Mouse (Mus musculus) lung, embryonic 16.5 days (tissue): ENCODE data around the gene Cpeb1. TPM values are rescaled to one million over a fixed set of nuclear protein-coding genes. Genes with fewer than 3 reads are reported as not detected.

Experiments
- ATAC-seq: fragments of 200-750 bp; cut with Nextera tagmentation; 2 replicates; pipeline ENCODE4 v1.8.0; 2017; ENCODE audit warnings: low read depth, mild to moderate bottlenecking, moderate library complexity
- H3K27ac ChIP-seq: fragments of 300-500 bp; sonication (generic); 2 replicates; pipeline ENCODE4 v1.5.1; 2014; ENCODE audit warnings: mild to moderate bottlenecking, control low read depth, low read length
- H3K27me3 ChIP-seq: fragments of 300-500 bp; sonication (generic); 2 replicates; pipeline ENCODE4 v1.6.1; 2014; ENCODE audit warnings: low read depth, low read length, mixed read lengths; ENCODE audit not compliant: control insufficient read depth, insufficient read depth
- H3K36me3 ChIP-seq: fragments of 300-500 bp; sonication (generic); 2 replicates; pipeline ENCODE4 v1.6.1; 2014; ENCODE audit warnings: low read length; ENCODE audit not compliant: control insufficient read depth, insufficient read depth
- H3K4me1 ChIP-seq: fragments of 300-500 bp; sonication (generic); replicated peaks from 2 replicates; pipeline ENCODE4 v1.6.1; 2014; ENCODE audit warnings: low read length, mixed read lengths; ENCODE audit not compliant: control insufficient read depth, insufficient read depth
- H3K4me2 ChIP-seq: fragments of 300-500 bp; sonication (generic); 2 replicates; pipeline ENCODE4 v1.6.1; 2014; ENCODE audit warnings: low read depth, low read length, control low read depth
- H3K4me3 ChIP-seq: fragments of 300-500 bp; sonication (generic); 2 replicates; pipeline ENCODE4 v1.5.1; 2014; ENCODE audit warnings: mild to moderate bottlenecking, low read length, control low read depth
- H3K9ac ChIP-seq: fragments of 300-500 bp; sonication (generic); 2 replicates; pipeline ENCODE4 v1.6.1; 2014; ENCODE audit warnings: low read length, control low read depth
- H3K9me3 ChIP-seq: fragments of 300-500 bp; sonication (generic); 2 replicates; pipeline ENCODE4 v1.6.1; 2016; ENCODE audit warnings: low read length; ENCODE audit not compliant: control insufficient read depth
- WGBS: fragments of 180-500 bp; shearing (Covaris S2); extraction: QIAGEN DNeasy Blood & Tissue Kit; methylation state at CpG from one replicate; pipeline ENCODE4 v1.1.7; 2014; 5-methylcytosine and 5-hydroxymethylcytosine counted together
- polyA plus RNA-seq: library from polyadenylated mRNA; unstranded; fragments of >200 nt; fragmentation: Nextera tagmentation; extraction: Ambion mirVana; gene quantifications from 2 replicates; pipeline ENCODE4 v1.2.1, GENCODE M21; 2015

The Cpeb1 gene
- polyA plus RNA-seq, 1 experiment from 2014 or later = 0.98 TPM

DNA sequence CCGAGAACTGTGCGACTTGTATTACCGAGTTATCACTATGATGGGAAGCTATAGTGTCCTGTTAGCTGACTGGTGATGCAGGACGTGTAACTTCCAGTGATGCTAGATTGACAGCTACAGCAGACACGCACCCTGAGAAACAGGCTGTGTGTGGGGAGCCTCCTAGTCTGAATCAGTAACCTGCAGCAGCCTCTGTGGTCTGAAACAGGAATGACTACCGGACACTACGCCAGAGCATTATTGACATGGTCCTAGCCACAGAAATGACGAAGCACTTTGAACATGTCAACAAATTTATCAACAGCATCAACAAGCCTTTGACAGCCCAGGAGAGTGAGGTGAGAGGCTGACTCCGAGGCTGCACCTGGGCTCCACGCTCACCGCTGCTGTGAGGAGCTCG lies 129.2 kb downstream of the Cpeb1 start:
- Histone ChIP-seq H3K9me3 (no peaks in the 10 kb centered on the region), H3K36me3 (peaks cover 2% of the 10 kb centered on the region; the same call in 1 of the 2 replicates), H3K4me1 (no peaks in the 10 kb centered on the region), H3K9ac (no peak overlapping the region), H3K4me3 (no peak overlapping the region), H3K4me2 (no peak overlapping the region), H3K27ac (no peak overlapping the region), H3K27me3 (no peaks in the 10 kb centered on the region)
- 68% methylated on average over 12 of the region's 12 CpGs for WGBS
- ATAC-seq = no peak

DNA sequence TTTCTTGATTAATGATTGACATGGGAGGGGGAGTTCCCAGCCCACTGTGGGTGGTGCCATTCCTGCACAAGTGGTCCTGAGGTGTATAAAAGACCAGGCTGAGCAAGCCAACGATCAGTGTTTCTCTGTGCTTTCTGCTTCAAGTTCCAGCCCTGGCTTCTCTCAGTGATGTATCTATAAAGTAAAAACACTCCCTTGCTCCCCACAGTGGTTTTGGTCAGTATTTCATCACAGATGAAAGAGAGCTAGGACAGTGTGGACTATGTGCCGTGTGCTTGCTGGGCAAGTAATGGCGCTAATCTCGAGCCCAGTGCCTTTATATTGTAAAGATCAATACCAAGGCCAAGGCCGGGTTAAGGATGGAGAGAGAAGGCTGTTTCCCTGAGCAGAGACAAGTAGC lies 133.5 kb downstream of the Cpeb1 start:
- Histone ChIP-seq H3K36me3 (no peaks in the 10 kb centered on the region), H3K27me3 (no peaks in the 10 kb centered on the region), H3K4me2 (no peak overlapping the region), H3K4me3 (no peak overlapping the region), H3K9ac (no peak overlapping the region), H3K4me1 (no peaks in the 10 kb centered on the region), H3K9me3 (no peaks in the 10 kb centered on the region), H3K27ac (no peak overlapping the region)
- 78% methylated on average over 5 of the region's 5 CpGs for WGBS
- ATAC-seq = no peak

DNA sequence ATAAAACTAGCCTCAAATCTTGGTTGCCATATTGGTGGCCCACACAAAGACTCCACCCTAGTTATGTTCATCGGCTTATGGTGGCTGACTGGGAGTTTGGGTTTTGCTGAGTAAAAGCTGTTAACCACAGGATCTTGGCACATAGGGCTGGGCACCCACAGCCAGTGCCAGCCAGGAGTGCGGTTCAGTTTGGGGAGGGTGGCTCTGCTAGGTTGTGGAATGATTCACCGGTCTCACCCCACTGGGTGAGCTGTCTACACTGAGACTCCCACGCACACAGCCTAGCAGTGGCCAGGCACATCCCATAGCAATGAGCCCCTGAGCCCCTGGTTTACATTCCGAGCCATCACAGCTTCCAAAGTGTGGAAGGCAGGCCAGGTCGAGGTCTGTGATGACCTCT lies 135.5 kb downstream of the Cpeb1 start:
- ATAC-seq = no peak
- H3K9me3 ChIP-seq = no peaks in the 10 kb centered on the region
- H3K27ac ChIP-seq = no peak overlapping the region
- H3K27me3 ChIP-seq = no peaks in the 10 kb centered on the region
- no peaks in the 10 kb centered on the region for H3K36me3 ChIP-seq
- H3K4me3 ChIP-seq = no peak overlapping the region
- no peak overlapping the region for H3K4me2 ChIP-seq
- no peaks in the 10 kb centered on the region for H3K4me1 ChIP-seq
- WGBS = 82% methylated on average over 6 of the region's 6 CpGs
- H3K9ac ChIP-seq = no peak overlapping the region

DNA sequence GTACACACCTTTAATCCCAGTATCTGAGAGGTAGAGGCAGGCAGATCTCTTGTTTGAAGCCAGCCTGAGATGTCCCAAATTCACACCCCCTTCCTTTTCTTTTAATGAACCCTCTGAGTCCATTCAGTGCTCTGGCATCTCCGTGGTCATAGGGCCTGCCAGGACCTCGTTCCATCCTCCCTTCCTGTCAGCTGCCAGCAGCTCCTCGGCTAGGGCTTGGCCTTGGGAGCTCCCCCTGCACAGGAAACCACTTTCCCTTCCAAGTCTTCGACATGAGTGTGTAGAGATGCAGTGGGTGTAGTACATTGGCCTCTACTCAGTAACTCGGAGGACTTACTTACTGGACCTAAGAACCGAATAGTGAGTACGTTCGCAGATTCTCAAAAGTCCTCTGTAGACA lies 139.7 kb downstream of the Cpeb1 start:
- Histone ChIP-seq H3K4me2 (no peak overlapping the region), H3K9ac (no peak overlapping the region), H3K27ac (no peak overlapping the region), H3K4me3 (no peak overlapping the region), H3K4me1 (no peaks in the 10 kb centered on the region), H3K27me3 (no peaks in the 10 kb centered on the region), H3K9me3 (no peaks in the 10 kb centered on the region), H3K36me3 (no peaks in the 10 kb centered on the region)
- WGBS = 48% methylated on average over 8 of the region's 8 CpGs
- no peak for ATAC-seq

DNA sequence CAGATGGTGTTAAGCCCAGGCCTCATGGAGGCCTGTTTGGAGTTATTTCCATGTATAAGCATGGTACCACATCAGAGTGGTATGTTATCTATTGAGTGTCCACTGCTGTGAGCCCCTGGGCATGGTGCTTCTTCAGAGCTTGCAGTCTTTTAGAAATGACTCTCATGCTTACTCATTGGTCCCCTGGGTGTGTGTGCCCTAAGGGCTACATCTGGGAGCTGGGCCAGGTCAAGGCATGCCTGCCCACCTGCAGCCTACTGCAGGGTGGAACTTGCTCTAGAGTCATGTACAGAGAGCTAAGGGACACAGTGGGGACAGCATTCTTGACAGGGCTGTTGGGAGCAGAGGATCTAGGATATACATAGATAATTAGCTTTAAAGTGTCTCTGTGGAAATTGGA lies 143.7 kb downstream of the Cpeb1 start:
- Histone ChIP-seq H3K4me1 (no peaks in the 10 kb centered on the region), H3K4me3 (no peak overlapping the region), H3K36me3 (no peaks in the 10 kb centered on the region), H3K27ac (no peak overlapping the region), H3K27me3 (no peaks in the 10 kb centered on the region), H3K9ac (no peak overlapping the region), H3K9me3 (no peaks in the 10 kb centered on the region), H3K4me2 (no peak overlapping the region)
- no peak for ATAC-seq

DNA sequence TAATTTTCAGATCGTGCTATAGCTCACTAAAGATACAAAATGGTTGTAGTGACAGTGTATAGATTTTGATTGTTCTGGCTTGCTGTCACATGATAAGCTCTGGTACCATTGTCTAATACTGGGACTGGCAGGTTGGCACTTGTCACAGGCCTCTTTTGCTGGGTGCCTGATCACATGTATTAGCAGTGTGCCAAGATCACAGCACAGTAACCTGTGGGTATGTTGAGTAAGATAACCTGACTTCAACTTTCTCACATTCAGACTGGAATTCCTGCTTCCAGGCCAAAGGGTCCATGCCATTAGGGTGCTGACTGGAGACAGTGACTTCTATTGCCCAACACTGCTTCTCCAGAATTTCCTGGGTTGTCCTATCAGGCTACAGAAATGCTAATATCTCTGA lies 144.1 kb downstream of the Cpeb1 start:
- 92% methylated on average over 1 of the region's 1 CpGs for WGBS
- no peaks in the 10 kb centered on the region for H3K9me3 ChIP-seq
- H3K36me3 ChIP-seq = no peaks in the 10 kb centered on the region
- no peak overlapping the region for H3K4me2 ChIP-seq
- H3K4me3 ChIP-seq = no peak overlapping the region
- no peak for ATAC-seq
- H3K27ac ChIP-seq = no peak overlapping the region
- no peaks in the 10 kb centered on the region for H3K4me1 ChIP-seq
- no peaks in the 10 kb centered on the region for H3K27me3 ChIP-seq
- H3K9ac ChIP-seq = no peak overlapping the region

DNA sequence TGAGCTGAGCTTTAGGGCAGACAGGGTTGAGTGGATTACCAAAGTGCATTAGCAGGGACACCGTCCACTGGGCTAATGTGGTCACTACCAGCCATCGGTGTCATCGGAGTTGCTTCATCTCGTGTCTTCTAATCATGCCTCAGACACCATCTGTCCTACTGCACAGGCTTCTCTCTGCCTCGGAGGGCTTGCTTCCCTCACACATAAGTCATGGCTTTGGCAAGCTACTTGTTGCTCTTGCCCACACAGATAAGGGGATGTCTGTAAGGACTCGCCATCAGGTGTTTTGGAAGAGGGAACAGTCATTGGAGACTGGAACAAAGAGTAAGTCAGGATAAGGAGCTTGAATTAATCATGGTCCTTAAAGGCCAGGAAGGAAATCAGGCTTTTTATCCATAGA lies 146.0 kb downstream of the Cpeb1 start:
- no peak overlapping the region for H3K4me3 ChIP-seq
- no peak overlapping the region for H3K9ac ChIP-seq
- H3K4me1 ChIP-seq = no peaks in the 10 kb centered on the region
- no peaks in the 10 kb centered on the region for H3K36me3 ChIP-seq
- H3K9me3 ChIP-seq = no peaks in the 10 kb centered on the region
- no peaks in the 10 kb centered on the region for H3K27me3 ChIP-seq
- no peak overlapping the region for H3K27ac ChIP-seq
- 82% methylated on average over 6 of the region's 6 CpGs for WGBS
- H3K4me2 ChIP-seq = no peak overlapping the region
- no peak for ATAC-seq

DNA sequence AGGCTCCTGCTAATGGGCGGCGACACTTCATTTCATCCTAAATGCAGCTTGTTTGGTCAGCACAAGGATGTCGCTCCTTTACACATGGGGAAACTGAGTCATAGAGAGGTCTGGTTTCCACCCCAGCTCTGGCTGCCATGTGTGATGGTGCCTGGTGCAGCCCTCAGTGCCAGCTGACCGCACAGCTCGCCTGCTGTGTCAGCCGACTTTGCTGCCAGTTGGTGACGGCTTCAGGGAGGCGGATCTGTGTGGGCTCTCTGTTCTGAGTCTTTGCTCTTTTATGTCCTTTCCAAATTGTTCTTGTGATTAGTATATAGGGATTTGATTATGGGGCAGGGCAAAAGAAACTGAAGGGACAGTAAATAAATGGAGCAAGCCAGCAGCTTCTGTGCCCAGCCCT lies 147.5 kb downstream of the Cpeb1 start:
- 76% methylated on average over 8 of the region's 8 CpGs for WGBS

DNA sequence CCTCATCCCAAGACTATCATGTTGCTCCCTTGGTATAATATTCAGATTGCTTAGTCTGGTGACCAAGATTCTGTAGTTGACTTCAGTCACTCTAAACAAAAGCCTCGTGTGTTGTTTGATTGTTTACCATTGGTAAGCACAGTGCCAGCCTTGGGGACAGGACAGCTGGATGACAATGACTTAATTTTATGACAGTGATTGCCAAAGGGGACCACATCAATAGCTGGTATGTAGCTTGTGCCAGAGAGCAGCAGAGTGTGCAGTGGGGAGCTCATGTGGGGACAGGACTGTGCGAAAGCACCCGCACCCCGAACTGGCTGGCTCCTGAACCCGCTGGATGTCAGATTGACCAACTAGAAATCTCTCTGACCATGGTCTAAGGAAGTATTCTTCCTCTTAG lies 150.6 kb downstream of the Cpeb1 start:
- no peaks in the 10 kb centered on the region for H3K9me3 ChIP-seq
- no peaks in the 10 kb centered on the region for H3K4me1 ChIP-seq
- no peaks in the 10 kb centered on the region for H3K27me3 ChIP-seq
- WGBS = 82% methylated on average over 5 of the region's 5 CpGs
- no peak for ATAC-seq
- no peak overlapping the region for H3K9ac ChIP-seq
- H3K4me3 ChIP-seq = no peak overlapping the region
- H3K27ac ChIP-seq = no peak overlapping the region
- H3K36me3 ChIP-seq = no peaks in the 10 kb centered on the region
- H3K4me2 ChIP-seq = no peak overlapping the region

More for the DNA sequence above, 147.5 kb downstream of the Cpeb1 start:
- no peak for ATAC-seq
- no peaks in the 10 kb centered on the region for H3K27me3 ChIP-seq
- no peaks in the 10 kb centered on the region for H3K9me3 ChIP-seq
- no peak overlapping the region for H3K4me2 ChIP-seq
- no peaks in the 10 kb centered on the region for H3K4me1 ChIP-seq
- H3K36me3 ChIP-seq = no peaks in the 10 kb centered on the region
- H3K4me3 ChIP-seq = no peak overlapping the region
- no peak overlapping the region for H3K9ac ChIP-seq
- H3K27ac ChIP-seq = no peak overlapping the region

DNA sequence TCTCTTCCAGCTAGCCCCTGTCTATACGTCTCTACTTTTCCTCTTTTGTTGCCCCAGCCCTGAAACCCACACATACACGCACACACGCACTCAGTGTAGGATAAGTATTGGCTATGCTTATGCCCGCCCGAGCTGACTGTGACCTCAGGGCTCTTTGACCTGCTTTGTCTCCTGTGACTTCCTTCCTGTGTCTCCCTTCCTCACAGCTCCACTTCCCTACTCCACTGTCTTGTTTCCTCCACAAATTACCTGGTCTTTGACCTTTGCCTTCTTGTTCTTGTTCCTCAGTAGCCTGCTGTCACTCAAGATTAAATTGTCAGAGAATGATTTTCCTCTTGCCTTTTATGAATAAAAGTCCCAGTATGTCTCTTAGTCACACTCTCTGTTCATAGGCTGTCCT lies 151.2 kb downstream of the Cpeb1 start:
- Histone ChIP-seq H3K9ac (no peak overlapping the region), H3K27ac (no peak overlapping the region), H3K36me3 (no peaks in the 10 kb centered on the region), H3K9me3 (no peaks in the 10 kb centered on the region), H3K4me3 (no peak overlapping the region), H3K4me1 (no peaks in the 10 kb centered on the region), H3K4me2 (no peak overlapping the region), H3K27me3 (no peaks in the 10 kb centered on the region)
- 60% methylated on average over 5 of the region's 5 CpGs for WGBS
- no peak for ATAC-seq
